Mouse (Mus musculus) hindbrain, embryonic 11.5 days (tissue): ENCODE results near the gene Hivep3. TPM values are rescaled to one million over a fixed set of nuclear protein-coding genes. Genes with fewer than 3 reads are reported as not detected.

ENCODE experiments used
- ATAC-seq: fragments of 200-750 bp; cut with Nextera tagmentation; 2 replicates; pipeline ENCODE4 v1.8.0; 2017; ENCODE audit warnings: mild to moderate bottlenecking, moderate TSS enrichment, moderate library complexity; ENCODE audit not compliant: low FRiP score
- DNase-seq: peaks from one replicate; pipeline ENCODE4 v3.0.0-alpha.2; 2015; ENCODE audit warnings: low spot score
- H3K27ac ChIP-seq: fragments of 300-500 bp; sonication (generic); 2 replicates; pipeline ENCODE4 v1.5.1; 2014; ENCODE audit warnings: mild to moderate bottlenecking, low read depth, low read length
- H3K27me3 ChIP-seq: fragments of 300-500 bp; sonication (generic); 2 replicates; pipeline ENCODE4 v1.6.1; 2014; ENCODE audit warnings: mild to moderate bottlenecking, low read length, moderate library complexity, mixed read lengths; ENCODE audit not compliant: control insufficient read depth, insufficient read depth
- H3K36me3 ChIP-seq: fragments of 300-500 bp; sonication (generic); 2 replicates; pipeline ENCODE4 v1.6.1; 2014; ENCODE audit warnings: mild to moderate bottlenecking, low read length, moderate library complexity, mixed read lengths; ENCODE audit not compliant: control insufficient read depth, insufficient read depth
- H3K4me1 ChIP-seq: fragments of 300-500 bp; sonication (generic); replicated peaks from 2 replicates; pipeline ENCODE4 v1.6.1; 2014; ENCODE audit warnings: low read length, mixed read lengths; ENCODE audit not compliant: control insufficient read depth, insufficient read depth
- H3K4me2 ChIP-seq: fragments of 300-500 bp; sonication (generic); replicated peaks from 2 replicates; pipeline ENCODE4 v1.6.1; 2014; ENCODE audit warnings: mild to moderate bottlenecking, low read depth, low read length
- H3K4me3 ChIP-seq: fragments of 300-500 bp; sonication (generic); 2 replicates; pipeline ENCODE4 v1.5.1; 2014; ENCODE audit warnings: low read depth, low read length
- H3K9ac ChIP-seq: fragments of 300-500 bp; sonication (generic); 2 replicates; pipeline ENCODE4 v1.6.1; 2014; ENCODE audit warnings: low read depth, low read length
- H3K9me3 ChIP-seq: fragments of 300-500 bp; sonication (generic); 2 replicates; pipeline ENCODE4 v1.6.1; 2016; ENCODE audit warnings: low read length; ENCODE audit not compliant: control insufficient read depth
- WGBS: fragments of 180-500 bp; shearing (Covaris S2); extraction: QIAGEN DNeasy Blood & Tissue Kit; methylation state at CpG from one replicate; pipeline ENCODE4 v1.1.7; 2014; 5-methylcytosine and 5-hydroxymethylcytosine counted together
- polyA plus RNA-seq: library from polyadenylated mRNA; unstranded; fragments of >200 nt; fragmentation: Nextera tagmentation; extraction: Ambion mirVana; gene quantifications from 2 replicates; pipeline ENCODE4 v1.2.1, GENCODE M21; 2014

Hivep3 gene
- polyA plus RNA-seq, 1 experiment from 2014 or later = 1.8 TPM

GRCm38 (mm10) chr4:119777146-119777545, 43.6 kb downstream of the Hivep3 start:
- Histone ChIP-seq H3K27me3 (no peaks in the 10 kb centered on the region), H3K27ac (no peak overlapping the region), H3K9ac (no peak overlapping the region), H3K4me3 (no peak overlapping the region), H3K4me2 (no peak overlapping the region), H3K9me3 (no peaks in the 10 kb centered on the region), H3K4me1 (no peaks in the 10 kb centered on the region), H3K36me3 (no peaks in the 10 kb centered on the region)
- 91% methylated on average over 3 of the region's 3 CpGs for WGBS
- ATAC-seq (no peak), DNase-seq (no peak)

GRCm38 (mm10) chr4:119779561-119780400, 46.2 kb downstream of the Hivep3 start:
- H3K4me1 ChIP-seq = no peaks in the 10 kb centered on the region
- H3K9ac ChIP-seq = no peak overlapping the region
- 58% methylated on average over 5 of the region's 5 CpGs for WGBS
- DNase-seq = peak; percentile 1
- ATAC-seq = no peak
- no peak overlapping the region for H3K4me2 ChIP-seq
- no peaks in the 10 kb centered on the region for H3K9me3 ChIP-seq
- H3K4me3 ChIP-seq = no peak overlapping the region
- H3K27me3 ChIP-seq = no peaks in the 10 kb centered on the region
- no peaks in the 10 kb centered on the region for H3K36me3 ChIP-seq
- no peak overlapping the region for H3K27ac ChIP-seq

- Histone ChIP-seq H3K27me3 (no peaks in the 10 kb centered on the region), H3K4me3 (no peak overlapping the region), H3K4me1 (no peaks in the 10 kb centered on the region), H3K9me3 (no peaks in the 10 kb centered on the region), H3K27ac (no peak overlapping the region), H3K36me3 (no peaks in the 10 kb centered on the region), H3K9ac (no peak overlapping the region), H3K4me2 (no peak overlapping the region)
- no peak for DNase-seq
- 82% methylated on average over 6 of the region's 6 CpGs for WGBS
- ATAC-seq = no peak
Measured at GRCm38 (mm10) chr4:119780881-119781280, 47.3 kb downstream of the Hivep3 start.

GRCm38 (mm10) chr4:119784959-119785358, 51.4 kb downstream of the Hivep3 start:
- no peak for ATAC-seq
- WGBS = 91% methylated on average over 3 of the region's 3 CpGs
- H3K4me2 ChIP-seq = no peak overlapping the region

GRCm38 (mm10) chr4:119786307-119786706, 52.7 kb downstream of the Hivep3 start:
- H3K9ac ChIP-seq = no peak overlapping the region
- H3K4me1 ChIP-seq = no peaks in the 10 kb centered on the region
- 76% methylated on average over 2 of the region's 2 CpGs for WGBS
- H3K27me3 ChIP-seq = no peaks in the 10 kb centered on the region
- no peaks in the 10 kb centered on the region for H3K9me3 ChIP-seq
- H3K4me3 ChIP-seq = no peak overlapping the region
- no peaks in the 10 kb centered on the region for H3K36me3 ChIP-seq
- no peak overlapping the region for H3K27ac ChIP-seq
- H3K4me2 ChIP-seq = no peak overlapping the region
- no peak for DNase-seq
- no peak for ATAC-seq

More at GRCm38 (mm10) chr4:119784959-119785358, 51.4 kb downstream of the Hivep3 start:
- no peaks in the 10 kb centered on the region for H3K27me3 ChIP-seq
- no peak overlapping the region for H3K4me3 ChIP-seq
- no peaks in the 10 kb centered on the region for H3K4me1 ChIP-seq
- no peak for DNase-seq
- H3K9me3 ChIP-seq = no peaks in the 10 kb centered on the region
- H3K27ac ChIP-seq = no peak overlapping the region
- H3K36me3 ChIP-seq = no peaks in the 10 kb centered on the region
- no peak overlapping the region for H3K9ac ChIP-seq

- no peak for DNase-seq
- Histone ChIP-seq H3K9ac (no peak overlapping the region), H3K27ac (no peak overlapping the region), H3K4me3 (no peak overlapping the region), H3K36me3 (no peaks in the 10 kb centered on the region), H3K27me3 (no peaks in the 10 kb centered on the region), H3K4me2 (no peak overlapping the region), H3K9me3 (no peaks in the 10 kb centered on the region), H3K4me1 (no peaks in the 10 kb centered on the region)
- 73% methylated on average over 1 of the region's 2 CpGs for WGBS
- ATAC-seq = no peak
Measured at GRCm38 (mm10) chr4:119786721-119787120, 53.1 kb downstream of the Hivep3 start.

- H3K27ac ChIP-seq = no peak overlapping the region
- H3K27me3 ChIP-seq = no peaks in the 10 kb centered on the region
- no peak overlapping the region for H3K4me2 ChIP-seq
- no peaks in the 10 kb centered on the region for H3K4me1 ChIP-seq
- WGBS = 91% methylated on average over 6 of the region's 6 CpGs
- DNase-seq (no peak), ATAC-seq (no peak)
- no peaks in the 10 kb centered on the region for H3K9me3 ChIP-seq
- H3K36me3 ChIP-seq = no peaks in the 10 kb centered on the region
- no peak overlapping the region for H3K4me3 ChIP-seq
- H3K9ac ChIP-seq = no peak overlapping the region
Measured at GRCm38 (mm10) chr4:119788746-119789145, 55.2 kb downstream of the Hivep3 start.

GRCm38 (mm10) chr4:119789495-119790148, 56.0 kb downstream of the Hivep3 start:
- H3K9ac ChIP-seq = no peak overlapping the region
- H3K9me3 ChIP-seq = no peaks in the 10 kb centered on the region
- no peak overlapping the region for H3K27ac ChIP-seq
- H3K27me3 ChIP-seq = no peaks in the 10 kb centered on the region
- ATAC-seq = no peak
- no peak overlapping the region for H3K4me3 ChIP-seq
- no peak overlapping the region for H3K4me2 ChIP-seq
- WGBS = 75% methylated on average over 9 of the region's 9 CpGs
- DNase-seq = no peak
- H3K36me3 ChIP-seq = no peaks in the 10 kb centered on the region
- H3K4me1 ChIP-seq = no peaks in the 10 kb centered on the region

GRCm38 (mm10) chr4:119798891-119799290, 65.3 kb downstream of the Hivep3 start:
- no peak for DNase-seq
- no peak for ATAC-seq
- Histone ChIP-seq H3K27me3 (no peaks in the 10 kb centered on the region), H3K4me1 (no peaks in the 10 kb centered on the region), H3K4me3 (no peak overlapping the region), H3K36me3 (no peaks in the 10 kb centered on the region), H3K9ac (no peak overlapping the region), H3K27ac (no peak overlapping the region), H3K4me2 (no peak overlapping the region), H3K9me3 (no peaks in the 10 kb centered on the region)
- 70% methylated on average over 3 of the region's 3 CpGs for WGBS
